Mouse (Mus musculus) intestine, embryonic 14.5 days (tissue): ENCODE data around the gene Olfr272. TPM values are rescaled to one million over a fixed set of nuclear protein-coding genes. Genes with fewer than 3 reads are reported as not detected.

ENCODE experiments used
- ATAC-seq: fragments of 200-750 bp; cut with Nextera tagmentation; replicated peaks from 2 replicates; pipeline ENCODE4 v1.8.0; 2017; ENCODE audit warnings: low read depth, moderate number of reproducible peaks, moderate TSS enrichment, moderate library complexity; ENCODE audit not compliant: low FRiP score, low TSS enrichment
- DNase-seq: peaks from one replicate; pipeline ENCODE4 v3.0.0-alpha.2; 2018; ENCODE audit warnings: low spot score
- H3K27ac ChIP-seq: fragments of 300-500 bp; sonication (generic); 2 replicates; pipeline ENCODE4 v1.5.1; 2014; ENCODE audit warnings: low read depth, mild to moderate bottlenecking, control low read depth
- H3K27me3 ChIP-seq: fragments of 300-500 bp; sonication (generic); replicated peaks from 2 replicates; pipeline ENCODE4 v1.6.1; 2014; ENCODE audit warnings: low read length, control low read depth; ENCODE audit not compliant: control insufficient read depth, insufficient read depth
- H3K36me3 ChIP-seq: fragments of 300-500 bp; sonication (generic); 2 replicates; pipeline ENCODE4 v1.6.1; 2014; ENCODE audit warnings: low read length, control low read depth; ENCODE audit not compliant: control insufficient read depth, insufficient read depth
- H3K4me1 ChIP-seq: fragments of 300-500 bp; sonication (generic); replicated peaks from 2 replicates; pipeline ENCODE4 v1.6.1; 2014; ENCODE audit warnings: low read length, control low read depth, mixed read lengths; ENCODE audit not compliant: control insufficient read depth, insufficient read depth
- H3K4me2 ChIP-seq: fragments of 300-500 bp; sonication (generic); 2 replicates; pipeline ENCODE4 v1.6.1; 2014; ENCODE audit warnings: low read length
- H3K4me3 ChIP-seq: fragments of 300-500 bp; sonication (generic); 2 replicates; pipeline ENCODE4 v1.5.1; 2014; ENCODE audit warnings: low read depth, low read length, control low read depth, mixed read lengths
- H3K9ac ChIP-seq: fragments of 300-500 bp; sonication (generic); 2 replicates; pipeline ENCODE4 v1.6.1; 2014; ENCODE audit warnings: mild to moderate bottlenecking, low read length
- H3K9me3 ChIP-seq: fragments of 300-500 bp; sonication (generic); 2 replicates; pipeline ENCODE4 v1.6.1; 2016; ENCODE audit warnings: low read length, control low read depth; ENCODE audit not compliant: control insufficient read depth
- WGBS: fragments of 180-500 bp; shearing (Covaris S2); extraction: QIAGEN DNeasy Blood & Tissue Kit; methylation state at CpG from one replicate; pipeline ENCODE4 v1.1.7; 2014; 5-methylcytosine and 5-hydroxymethylcytosine counted together
- polyA plus RNA-seq: library from polyadenylated mRNA; unstranded; fragments of >200 nt; fragmentation: Nextera tagmentation; extraction: Ambion mirVana; gene quantifications from 2 replicates; pipeline ENCODE4 v1.2.1, GENCODE M21; 2014

Olfr272 gene
- polyA plus RNA-seq, result not detected in 2 replicates

GRCm38 (mm10) chr4:52919078-52919477, at the start of gene Olfr272:
Gene Olfr272 (minus strand): TSS chr4:52919178.
- Histone ChIP-seq H3K4me1 (no peaks in the 10 kb centered on the region), H3K4me3 (no peak within 1 kb of the TSS), H3K9ac (no peak within 1 kb of the TSS), H3K27me3 (no peaks in the 10 kb centered on the region), H3K4me2 (no peak within 1 kb of the TSS), H3K36me3 (no peaks in the 10 kb centered on the region), H3K27ac (no peak within 1 kb of the TSS), H3K9me3 (no peaks in the 10 kb centered on the region)
- 90% methylated on average over 2 of the region's 2 CpGs for WGBS
- DNase-seq (no peak), ATAC-seq (no peak)

GRCm38 (mm10) chr4:52964247-52964646, 45.3 kb upstream of the Olfr272 start, which contains the start of gene Olfr270:
Gene Olfr270 (plus strand): TSS chr4:52964547.
- H3K9me3 ChIP-seq, result no peaks in the 10 kb centered on the region
- no peaks in the 10 kb centered on the region for H3K4me1 ChIP-seq
- no peak within 1 kb of the TSS for H3K9ac ChIP-seq
- H3K27ac ChIP-seq, result no peak within 1 kb of the TSS
- no peak within 1 kb of the TSS for H3K4me2 ChIP-seq
- ATAC-seq (no peak), DNase-seq (no peak)
- no peaks in the 10 kb centered on the region for H3K27me3 ChIP-seq
- H3K4me3 ChIP-seq, result no peak within 1 kb of the TSS
- no peaks in the 10 kb centered on the region for H3K36me3 ChIP-seq

- H3K36me3 ChIP-seq, result no peaks in the 10 kb centered on the region
- H3K4me3 ChIP-seq, result no peak overlapping the region
- H3K9ac ChIP-seq, result no peak overlapping the region
- 35% methylated on average over 4 of the region's 4 CpGs for WGBS
- no peak overlapping the region for H3K27ac ChIP-seq
- H3K9me3 ChIP-seq, result no peaks in the 10 kb centered on the region
- DNase-seq, result no peak
- H3K27me3 ChIP-seq, result no peaks in the 10 kb centered on the region
- no peak; the same call in 1 of the 2 replicates for ATAC-seq
- no peak overlapping the region for H3K4me2 ChIP-seq
- no peaks in the 10 kb centered on the region for H3K4me1 ChIP-seq
These were observed 39.7 kb upstream of the Olfr272 start for GRCm38 (mm10) chr4:52958693-52959092.

- WGBS, result 82% methylated on average over 2 of the region's 2 CpGs
- H3K4me3 ChIP-seq, result no peak overlapping the region
- H3K36me3 ChIP-seq, result no peaks in the 10 kb centered on the region
- H3K4me1 ChIP-seq, result no peaks in the 10 kb centered on the region
- H3K9me3 ChIP-seq, result no peaks in the 10 kb centered on the region
- H3K27ac ChIP-seq, result no peak overlapping the region
- H3K27me3 ChIP-seq, result no peaks in the 10 kb centered on the region
- DNase-seq, result no peak
- no peak overlapping the region for H3K4me2 ChIP-seq
- no peak for ATAC-seq
- no peak overlapping the region for H3K9ac ChIP-seq
These were observed 30.0 kb upstream of the Olfr272 start for GRCm38 (mm10) chr4:52949005-52949404.

- no peaks in the 10 kb centered on the region for H3K27me3 ChIP-seq
- no peak overlapping the region for H3K9ac ChIP-seq
- no peak for ATAC-seq
- H3K9me3 ChIP-seq, result no peaks in the 10 kb centered on the region
- no peak overlapping the region for H3K27ac ChIP-seq
- DNase-seq, result no peak
- no peak overlapping the region for H3K4me2 ChIP-seq
- no peak overlapping the region for H3K4me3 ChIP-seq
- H3K36me3 ChIP-seq, result no peaks in the 10 kb centered on the region
- H3K4me1 ChIP-seq, result no peaks in the 10 kb centered on the region
These were observed 27.7 kb upstream of the Olfr272 start for GRCm38 (mm10) chr4:52946665-52947064.

- no peaks in the 10 kb centered on the region for H3K9me3 ChIP-seq
- no peaks in the 10 kb centered on the region for H3K27me3 ChIP-seq
- DNase-seq (no peak), ATAC-seq (no peak)
- WGBS, result 92% methylated on average over 4 of the region's 4 CpGs
- no peak overlapping the region for H3K4me2 ChIP-seq
- H3K27ac ChIP-seq, result no peak overlapping the region
- H3K9ac ChIP-seq, result no peak overlapping the region
- H3K36me3 ChIP-seq, result no peaks in the 10 kb centered on the region
- H3K4me3 ChIP-seq, result no peak overlapping the region
- H3K4me1 ChIP-seq, result no peaks in the 10 kb centered on the region
These were observed 11.5 kb upstream of the Olfr272 start for GRCm38 (mm10) chr4:52930480-52930879.

GRCm38 (mm10) chr4:52917311-52917688, 1.7 kb downstream of the Olfr272 start:
- no peaks in the 10 kb centered on the region for H3K36me3 ChIP-seq
- ATAC-seq (no peak), DNase-seq (no peak)
- H3K27me3 ChIP-seq, result no peaks in the 10 kb centered on the region
- H3K9ac ChIP-seq, result no peak overlapping the region
- H3K9me3 ChIP-seq, result no peaks in the 10 kb centered on the region
- no peak overlapping the region for H3K4me3 ChIP-seq
- H3K27ac ChIP-seq, result no peak overlapping the region
- WGBS, result 80% methylated on average over 2 of the region's 2 CpGs
- H3K4me2 ChIP-seq, result no peak overlapping the region
- H3K4me1 ChIP-seq, result no peaks in the 10 kb centered on the region

- Histone ChIP-seq H3K36me3 (no peaks in the 10 kb centered on the region), H3K9ac (no peak overlapping the region), H3K9me3 (no peaks in the 10 kb centered on the region), H3K27ac (no peak overlapping the region), H3K4me3 (no peak overlapping the region), H3K4me2 (no peak overlapping the region), H3K27me3 (no peaks in the 10 kb centered on the region), H3K4me1 (no peaks in the 10 kb centered on the region)
- ATAC-seq (no peak), DNase-seq (no peak)
- WGBS, result 82% methylated on average over 6 of the region's 6 CpGs
These were observed 2.2 kb downstream of the Olfr272 start for GRCm38 (mm10) chr4:52916659-52917310.

- Histone ChIP-seq H3K4me2 (no peak overlapping the region), H3K9ac (no peak overlapping the region), H3K4me3 (no peak overlapping the region), H3K36me3 (no peaks in the 10 kb centered on the region), H3K27ac (no peak overlapping the region), H3K27me3 (no peaks in the 10 kb centered on the region), H3K9me3 (no peaks in the 10 kb centered on the region), H3K4me1 (no peaks in the 10 kb centered on the region)
- no peak for DNase-seq
- no peak for ATAC-seq
- 42% methylated on average over 3 of the region's 3 CpGs for WGBS
These were observed 6.6 kb downstream of the Olfr272 start for GRCm38 (mm10) chr4:52912409-52912808.
